Mouse (Mus musculus) MEL (cell line): ENCODE measurements at regions not wholly inside any gene's neighbourhood (a gene's known extent, or its start where the extent isn't known, plus 50 kb on each side); places are given as distances from the start of the nearest gene placed in this dataset.

ENCODE experiments used
- DNase-seq: peaks from one replicate; pipeline ENCODE4 v3.0.0; 2011; ENCODE audit warnings: low read depth, low spot score
- H3K27ac ChIP-seq: 2 replicates; pipeline ENCODE4 v1.5.1; 2012; ENCODE audit warnings: low read depth, mild to moderate bottlenecking, control low read depth, low read length, moderate library complexity; ENCODE audit not compliant: control insufficient read depth
- H3K27me3 ChIP-seq, 2 experiments: fragments of 150-350 bp in 1 of 2; sonication (generic) in 1 of 2; 2 replicates each; pipeline ENCODE4 v1.6.1; 2012; ENCODE audit warnings: low read length in 2 of 2, mild to moderate bottlenecking in 2 of 2, improper control_type of control experiment in 1 of 2, moderate library complexity in 1 of 2; ENCODE audit not compliant: insufficient read depth in 2 of 2, control insufficient read depth in 1 of 2
- H3K36me3 ChIP-seq, 2 experiments: 2 replicates each; pipeline ENCODE4 v1.6.1; 2012 to 2014; ENCODE audit warnings: low read length in 2 of 2, improper control_type of control experiment in 1 of 2, inconsistent platforms in 1 of 2, mild to moderate bottlenecking in 1 of 2; ENCODE audit not compliant: insufficient read depth in 2 of 2, control insufficient read depth in 1 of 2
- H3K4me1 ChIP-seq, 2 experiments: fragments of 150-350 bp in 1 of 2; sonication (generic) in 1 of 2; 2 replicates each; pipeline ENCODE4 v1.6.1; 2012; ENCODE audit warnings: low read length in 2 of 2, improper control_type of control experiment in 1 of 2, mild to moderate bottlenecking in 1 of 2; ENCODE audit not compliant: insufficient read depth in 2 of 2, control insufficient read depth in 1 of 2
- H3K4me3 ChIP-seq, 2 experiments: fragments of 150-350 bp in 1 of 2; sonication (generic) in 1 of 2; 2 replicates each; pipeline ENCODE4 v1.5.1; 2012; ENCODE audit warnings: low read depth in 2 of 2, low read length in 2 of 2, mild to moderate bottlenecking in 2 of 2, moderate library complexity in 2 of 2, control low read depth in 1 of 2, improper control_type of control experiment in 1 of 2; ENCODE audit not compliant: control insufficient read depth in 1 of 2, insufficient read depth in 1 of 2
- H3K79me2 ChIP-seq: 2 replicates; pipeline ENCODE4 v1.6.1; 2012; ENCODE audit warnings: mild to moderate bottlenecking, low read length, moderate library complexity; ENCODE audit not compliant: control insufficient read depth, poor library complexity, insufficient read depth
- H3K9ac ChIP-seq: 2 replicates; pipeline ENCODE4 v1.6.1; 2012; ENCODE audit warnings: low read depth, mild to moderate bottlenecking, control low read depth, low read length, moderate library complexity; ENCODE audit not compliant: control insufficient read depth, poor library complexity, severe bottlenecking
- H3K9me3 ChIP-seq: fragments of 150-350 bp; sonication (generic); replicated peaks from 2 replicates; pipeline ENCODE4 v1.6.1; 2012; ENCODE audit warnings: mild to moderate bottlenecking, low read length, improper control_type of control experiment, moderate library complexity; ENCODE audit not compliant: insufficient read depth
- BHLHE40 ChIP-seq: IDR thresholded peaks from 2 replicates; pipeline ENCODE4 v1.6.1; 2012; ENCODE audit warnings: low read depth, mild to moderate bottlenecking, inconsistent platforms, low read length, improper control_type of control experiment, borderline replicate concordance
- CHD1 ChIP-seq: IDR thresholded peaks from 2 replicates; pipeline ENCODE4 v1.6.1; 2012; ENCODE audit warnings: low read depth, mild to moderate bottlenecking, inconsistent platforms, low read length, improper control_type of control experiment
- CTCF ChIP-seq, 3 experiments: IDR thresholded peaks in 2 of 3; conservative IDR thresholded peaks in 1 of 3; 2 replicates each; pipeline ENCODE4 v1.5.1; 2011 to 2012; ENCODE audit warnings: low read length in 3 of 3, low read depth in 2 of 3, mild to moderate bottlenecking in 2 of 3, improper control_type of control experiment in 1 of 3, inconsistent platforms in 1 of 3, mixed read lengths in 1 of 3, moderate library complexity in 1 of 3; ENCODE audit not compliant: control insufficient read depth in 1 of 3, insufficient read depth in 1 of 3, poor library complexity in 1 of 3, severe bottlenecking in 1 of 3
- E2F4 ChIP-seq: IDR thresholded peaks from 2 replicates; pipeline ENCODE4 v1.6.1; 2011; ENCODE audit warnings: low read depth, low read length, improper control_type of control experiment, borderline replicate concordance
- ELF1 ChIP-seq: IDR thresholded peaks from 2 replicates; pipeline ENCODE4 v1.6.1; 2014; ENCODE audit warnings: low read depth, mild to moderate bottlenecking, inconsistent platforms, low read length, improper control_type of control experiment, moderate library complexity
- EP300 ChIP-seq, 2 experiments: IDR thresholded peaks; 2 replicates each; pipeline ENCODE4 v1.6.1; 2011; ENCODE audit warnings: improper control_type of control experiment in 2 of 2, low read length in 2 of 2, low read depth in 1 of 2, mild to moderate bottlenecking in 1 of 2
- ETS1 ChIP-seq: IDR thresholded peaks from 2 replicates; pipeline ENCODE4 v1.6.1; 2012; ENCODE audit warnings: low read depth, mild to moderate bottlenecking, inconsistent platforms, low read length, improper control_type of control experiment, moderate library complexity
- GABPA ChIP-seq: IDR thresholded peaks from 2 replicates; pipeline ENCODE4 v1.6.1; 2012; ENCODE audit warnings: low read depth, mild to moderate bottlenecking, inconsistent platforms, low read length, improper control_type of control experiment, moderate library complexity
- GATA1 ChIP-seq: IDR thresholded peaks from 2 replicates; pipeline ENCODE4 v1.6.1; 2011; ENCODE audit warnings: low read depth, low read length, improper control_type of control experiment
- HCFC1 ChIP-seq: IDR thresholded peaks from 2 replicates; pipeline ENCODE4 v1.6.1; 2012; ENCODE audit warnings: low read depth, mild to moderate bottlenecking, inconsistent platforms, low read length, improper control_type of control experiment, moderate library complexity
- JUND ChIP-seq: IDR thresholded peaks from 2 replicates; pipeline ENCODE4 v1.6.1; 2011; ENCODE audit warnings: low read depth, mild to moderate bottlenecking, improper control_type of control experiment, low read length
- MAX ChIP-seq: IDR thresholded peaks from 2 replicates; pipeline ENCODE4 v1.6.1; 2011; ENCODE audit warnings: low read length, improper control_type of control experiment
- MYB ChIP-seq: IDR thresholded peaks from 2 replicates; pipeline ENCODE4 v1.6.1; 2011; ENCODE audit warnings: mild to moderate bottlenecking, low read depth, low read length, improper control_type of control experiment
- MYC ChIP-seq: IDR thresholded peaks from 2 replicates; pipeline ENCODE4 v1.6.1; 2011; ENCODE audit warnings: low read depth, mild to moderate bottlenecking, low read length, improper control_type of control experiment, moderate library complexity
- POLR2A ChIP-seq, 2 experiments: IDR thresholded peaks; 2 replicates each; pipeline ENCODE4 v1.6.1; 2011 to 2012; ENCODE audit warnings: low read length in 2 of 2, mild to moderate bottlenecking in 2 of 2, control low read depth in 1 of 2, improper control_type of control experiment in 1 of 2, low read depth in 1 of 2, moderate library complexity in 1 of 2; ENCODE audit not compliant: control insufficient read depth in 1 of 2, insufficient read depth in 1 of 2, poor library complexity in 1 of 2
- POLR2AphosphoS5 ChIP-seq: IDR thresholded peaks from 2 replicates; pipeline ENCODE4 v1.6.1; 2012; ENCODE audit warnings: low read depth, borderline replicate concordance, mild to moderate bottlenecking, inconsistent platforms, low read length, moderate library complexity, mixed read lengths
- RCOR1 ChIP-seq: IDR thresholded peaks from 2 replicates; pipeline ENCODE4 v1.6.1; 2012; ENCODE audit warnings: low read depth, mild to moderate bottlenecking, inconsistent platforms, low read length, improper control_type of control experiment
- SMC3 ChIP-seq: IDR thresholded peaks from 2 replicates; pipeline ENCODE4 v1.6.1; 2011; ENCODE audit warnings: low read depth, low read length, improper control_type of control experiment
- USF1 ChIP-seq: IDR thresholded peaks from 2 replicates; pipeline ENCODE4 v1.6.1; 2014; ENCODE audit warnings: low read depth, mild to moderate bottlenecking, inconsistent platforms, low read length, improper control_type of control experiment, moderate library complexity
- ZC3H11A ChIP-seq: IDR thresholded peaks from 2 replicates; pipeline ENCODE4 v1.6.1; 2012; ENCODE audit warnings: low read depth, mild to moderate bottlenecking, inconsistent platforms, low read length, improper control_type of control experiment
- ZKSCAN1 ChIP-seq: IDR thresholded peaks from 2 replicates; pipeline ENCODE4 v1.6.1; 2012; ENCODE audit warnings: low read depth, mild to moderate bottlenecking, inconsistent platforms, low read length, improper control_type of control experiment, moderate library complexity
- ZMIZ1 ChIP-seq: IDR thresholded peaks from 2 replicates; pipeline ENCODE4 v1.6.1; 2012; ENCODE audit warnings: low read depth, mild to moderate bottlenecking, inconsistent platforms, low read length, improper control_type of control experiment, moderate library complexity
- ZNF384 ChIP-seq: IDR thresholded peaks from 2 replicates; pipeline ENCODE4 v1.6.1; 2012; ENCODE audit warnings: low read depth, mild to moderate bottlenecking, inconsistent platforms, low read length, improper control_type of control experiment

- H3K36me3 ChIP-seq, result no peaks in the 10 kb centered on the region
- no peaks in the 10 kb centered on the region for H3K9me3 ChIP-seq
- no peak for DNase-seq
- H3K4me1 ChIP-seq, result no peaks in the 10 kb centered on the region
- no peak overlapping the region for H3K27ac ChIP-seq
- no peak overlapping the region for H3K4me3 ChIP-seq
- H3K9ac ChIP-seq, result no peak overlapping the region
- H3K27me3 ChIP-seq, result no peaks in the 10 kb centered on the region
- no peaks in the 10 kb centered on the region for H3K79me2 ChIP-seq
- TF ChIP-seq EP300 (IDR thresholded peaks at IDR 0.05; ENCODE audit: low read depth in 1 of 2, low read length in 2 of 2) (no peak), ZMIZ1 (no peak), ETS1 (no peak), BHLHE40 (no peak), MYB (no peak), JUND (no peak), RCOR1 (no peak), ZC3H11A (no peak), SMC3 (no peak), CHD1 (no peak)
Measured at GRCm38 (mm10) chr17:14506123-14506522, 187.9 kb downstream of the Thbs2 start.

- H3K36me3 ChIP-seq, result no peaks in the 10 kb centered on the region
- DNase-seq, result no peak
- no peak overlapping the region for H3K27ac ChIP-seq
- H3K9me3 ChIP-seq, result no peaks in the 10 kb centered on the region
- H3K79me2 ChIP-seq, result no peaks in the 10 kb centered on the region
- no peaks in the 10 kb centered on the region for H3K27me3 ChIP-seq
- no peaks in the 10 kb centered on the region for H3K4me1 ChIP-seq
- no peak for TF ChIP-seq MAX
- no peak for TF ChIP-seq E2F4
- no peak for TF ChIP-seq POLR2AphosphoS5
- TF ChIP-seq CTCF (IDR thresholded peaks at IDR 0.05 in 2 of 3, conservative IDR thresholded peaks at IDR 0.05 in 1 of 3; ENCODE audit: control insufficient read depth in 1 of 3, insufficient read depth in 1 of 3, low read depth in 2 of 3, low read length in 3 of 3, poor library complexity in 1 of 3, severe bottlenecking in 1 of 3), result no peak
- no peak for TF ChIP-seq MYC
- TF ChIP-seq POLR2A (IDR thresholded peaks at IDR 0.05; ENCODE audit: control insufficient read depth in 1 of 2, insufficient read depth in 1 of 2, low read depth in 1 of 2, low read length in 2 of 2, poor library complexity in 1 of 2), result no peak
- no peak for TF ChIP-seq USF1
- no peak for TF ChIP-seq ELF1
- no peak for TF ChIP-seq ZNF384
- no peak for TF ChIP-seq GABPA
- TF ChIP-seq GATA1, result no peak
- TF ChIP-seq JUND, result no peak
- no peak for TF ChIP-seq HCFC1
- TF ChIP-seq ZKSCAN1, result no peak
- no peak overlapping the region for H3K9ac ChIP-seq
- no peak overlapping the region for H3K4me3 ChIP-seq
Measured at GRCm38 (mm10) chr17:14505415-14505814, 188.6 kb downstream of the Thbs2 start.
